Mouse (Mus musculus) erythroblast, embryonic 14.5 days (primary cell): ENCODE measurements around the gene Por.

Source experiments
- GATA1 ChIP-seq: IDR thresholded peaks from 2 replicates; pipeline ENCODE4 v1.6.1; 2012; ENCODE audit warnings: low read length, inconsistent platforms, mixed read lengths
- TAL1 ChIP-seq: IDR thresholded peaks from 3 replicates; pipeline ENCODE4 v1.6.1; 2012; ENCODE audit warnings: low read length, inconsistent platforms, mixed read lengths

DNA sequence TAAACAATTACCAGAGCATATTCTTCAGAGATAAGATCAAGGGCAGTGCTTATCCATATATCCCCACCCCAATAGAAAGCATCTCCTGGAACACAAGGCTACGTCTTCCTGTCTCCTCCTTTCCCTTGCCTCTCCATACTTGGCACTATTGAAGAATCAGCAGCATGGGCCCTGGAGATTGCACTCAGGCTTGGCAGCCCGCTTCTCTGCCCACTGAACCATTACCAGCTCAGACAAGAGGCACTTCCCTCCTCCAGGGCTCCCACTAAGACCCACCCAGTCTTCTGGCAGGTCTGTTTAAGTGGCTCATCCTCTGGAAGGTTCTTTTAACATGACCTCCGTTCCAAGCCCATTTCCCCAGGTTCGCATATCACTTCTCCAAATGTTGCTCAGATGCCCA, 106.7 kb downstream of the Por start:
- no peak for TF ChIP-seq TAL1
- TF ChIP-seq GATA1, result no peak
